Mouse (Mus musculus) cerebellum, postnatal 36 days (tissue): ENCODE measurements around the gene Ehbp1l1.
A peak's percentile ranks its signal among the peaks of the same experiment; 100 is the strongest.

Source experiments
- DNase-seq, 2 experiments: peaks; one replicate each; pipeline ENCODE4 v3.0.0; 2021 to 2022; ENCODE audit warnings: mixed read lengths in 2 of 2

Ehbp1l1 gene

GRCm38 (mm10) chr19:5665465-5665864 lies 60.7 kb downstream of the Ehbp1l1 start:
- DNase-seq, result no peak

GRCm38 (mm10) chr19:5664669-5665257 lies 61.4 kb downstream of the Ehbp1l1 start:
- no peak for DNase-seq

- peak; percentile 47 to 60 for DNase-seq
Observed at GRCm38 (mm10) chr19:5662981-5663913, 62.9 kb downstream of the Ehbp1l1 start, which contains the start of gene Sipa1. Gene Sipa1, minus strand, starts transcription at chr19:5663707.

- DNase-seq, result no peak
Observed at GRCm38 (mm10) chr19:5662310-5662709, 63.8 kb downstream of the Ehbp1l1 start.

- no peak for DNase-seq
Observed at GRCm38 (mm10) chr19:5660942-5661751, 65.0 kb downstream of the Ehbp1l1 start.
